Mouse (Mus musculus) erythroid progenitor cell, adult 5-6 weeks (primary cell): Measurements from ENCODE around the gene Ykt6. TPM values are rescaled to one million over a fixed set of nuclear protein-coding genes. Genes with fewer than 3 reads are reported as not detected.

Experiments
- ATAC-seq: replicated peaks from 2 replicates; pipeline ENCODE4 v1.8.0; 2016; ENCODE audit warnings: moderate number of reproducible peaks, mild to moderate bottlenecking, moderate TSS enrichment, inconsistent platforms; ENCODE audit not compliant: poor library complexity, low FRiP score, severe bottlenecking
- total RNA-seq, 2 experiments: library from RNA; stranded (forward) in 1 of 2; stranded (reverse) in 1 of 2; fragments of 150-400 nt in 1 of 2; fragments of 186-747, 209-891 nt in 1 of 2; gene quantifications; 2 replicates each; pipeline versions ENCODE4 v1.2.3 to v1.2.4; 2015 to 2017; ENCODE audit warnings: low replicate concordance in 2 of 2

The Ykt6 gene
- total RNA-seq, 2 experiments from 2014 or later: 10.6 to 10.9 TPM

DNA sequence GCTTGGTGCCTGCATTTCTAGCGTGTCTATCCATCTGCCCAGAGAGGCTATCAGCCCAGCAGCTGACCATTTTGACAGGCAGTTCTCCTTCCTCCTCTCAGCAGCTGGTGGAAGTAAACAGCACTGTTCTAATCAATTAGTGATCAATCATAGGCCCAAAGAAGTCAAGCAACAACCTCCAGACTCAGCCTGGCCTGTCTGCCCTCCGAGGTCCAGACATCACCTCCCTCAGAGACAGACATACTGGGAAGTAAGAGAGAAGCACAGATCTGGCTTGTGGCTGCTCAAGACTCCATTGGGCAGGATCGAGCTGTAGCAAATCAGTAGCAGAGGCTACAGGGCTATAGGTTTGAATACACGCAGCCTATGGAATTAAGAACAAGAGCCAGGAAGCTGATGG, 7.7 kb upstream of the Ykt6 start:
- no peak for ATAC-seq

DNA sequence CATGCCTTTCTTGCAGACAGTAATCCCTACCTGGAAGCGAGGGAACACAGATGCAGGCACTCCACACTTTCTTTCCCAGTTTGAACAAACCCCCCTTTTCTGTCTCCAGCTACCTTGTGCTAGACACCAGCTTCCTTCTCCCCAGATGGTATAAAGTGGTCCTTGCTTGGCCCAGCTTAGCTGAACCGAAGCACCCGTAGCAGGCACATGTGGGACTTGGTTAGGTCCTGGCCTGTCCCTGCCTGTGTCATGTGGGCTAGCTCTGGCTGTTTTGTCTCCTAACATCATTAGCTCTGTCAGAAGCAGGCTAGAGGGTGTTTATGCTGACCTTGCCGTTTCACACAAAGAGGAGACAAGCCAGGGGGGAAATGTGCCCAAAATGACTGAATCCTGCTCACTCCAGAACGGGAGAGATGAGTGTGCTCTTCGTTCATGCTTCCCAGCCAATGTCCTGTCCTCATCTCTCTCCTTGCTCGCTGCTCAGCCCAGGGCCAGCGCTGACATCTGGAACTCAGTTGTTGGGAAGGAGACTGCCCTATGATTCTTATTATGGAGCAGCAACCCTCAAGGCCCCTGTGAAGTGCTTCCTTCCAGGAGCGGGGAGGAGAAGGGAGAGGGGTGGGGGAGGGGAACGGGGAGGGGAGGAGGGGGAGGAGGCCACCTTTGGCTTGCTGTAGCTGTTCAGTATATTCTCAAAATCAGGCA, 6.8 kb upstream of the Ykt6 start:
- ATAC-seq: no peak

DNA sequence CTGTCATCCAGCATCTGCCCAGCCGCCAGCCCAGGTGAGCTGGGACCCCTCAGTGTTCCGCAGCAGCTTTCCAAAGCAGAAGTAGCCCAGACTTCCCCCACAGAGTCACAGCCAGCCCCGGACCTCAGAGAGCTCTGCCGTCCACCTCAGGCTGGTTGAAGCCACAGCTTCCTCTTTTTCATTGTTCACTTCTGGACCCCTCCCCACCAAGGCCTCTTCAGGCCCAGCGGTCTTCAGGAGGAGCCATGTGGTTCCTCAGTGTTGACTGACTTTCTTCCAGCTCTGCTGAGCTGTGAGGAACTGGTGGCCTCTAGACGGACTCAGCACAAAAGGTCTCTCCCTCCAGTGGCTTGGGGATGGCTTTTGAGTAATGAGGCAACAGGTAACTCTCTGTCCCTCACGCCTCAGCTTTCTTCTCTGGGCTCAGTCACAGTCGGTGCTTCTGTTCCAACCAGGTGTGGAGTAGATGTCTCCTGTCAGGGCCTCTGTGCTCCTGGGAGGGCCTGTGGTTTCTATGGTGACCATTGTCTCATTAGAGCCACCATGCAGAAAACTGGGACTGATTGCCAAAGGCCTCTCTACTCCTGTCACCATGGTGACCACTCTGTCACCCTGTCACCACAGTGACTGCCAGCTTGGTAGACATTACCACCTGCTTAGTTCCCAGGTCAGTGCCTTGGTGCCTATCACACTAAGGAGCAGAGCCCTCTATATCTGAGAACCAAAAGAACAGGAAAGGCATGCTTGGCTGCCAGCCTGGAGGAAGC, 5.7 kb upstream of the Ykt6 start, which contains the start of gene Gck:
TSS of gene Gck (minus strand) at position 496 of the 767 bp plus-strand sequence.
- ATAC-seq: no peak

DNA sequence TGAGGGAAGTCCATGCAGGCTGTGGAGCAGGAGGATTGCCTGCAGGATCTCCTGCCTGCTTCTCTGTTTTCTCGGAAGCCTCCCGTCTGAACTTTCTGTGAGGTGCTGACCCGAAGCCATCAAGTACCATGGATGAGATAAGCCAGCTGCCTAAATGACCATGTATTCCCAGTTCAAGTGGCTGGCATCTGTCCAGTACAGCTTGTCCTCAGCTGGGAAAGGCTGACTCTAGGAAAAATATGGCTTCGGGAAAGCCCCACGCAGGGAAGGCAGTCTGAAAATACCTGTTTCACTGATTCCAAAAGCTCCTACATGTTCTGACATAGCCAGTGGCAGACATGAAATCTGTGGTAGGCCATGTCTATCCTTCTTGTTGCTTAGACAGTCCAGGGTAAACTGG, 3.0 kb upstream of the Ykt6 start:
- ATAC-seq: no peak

DNA sequence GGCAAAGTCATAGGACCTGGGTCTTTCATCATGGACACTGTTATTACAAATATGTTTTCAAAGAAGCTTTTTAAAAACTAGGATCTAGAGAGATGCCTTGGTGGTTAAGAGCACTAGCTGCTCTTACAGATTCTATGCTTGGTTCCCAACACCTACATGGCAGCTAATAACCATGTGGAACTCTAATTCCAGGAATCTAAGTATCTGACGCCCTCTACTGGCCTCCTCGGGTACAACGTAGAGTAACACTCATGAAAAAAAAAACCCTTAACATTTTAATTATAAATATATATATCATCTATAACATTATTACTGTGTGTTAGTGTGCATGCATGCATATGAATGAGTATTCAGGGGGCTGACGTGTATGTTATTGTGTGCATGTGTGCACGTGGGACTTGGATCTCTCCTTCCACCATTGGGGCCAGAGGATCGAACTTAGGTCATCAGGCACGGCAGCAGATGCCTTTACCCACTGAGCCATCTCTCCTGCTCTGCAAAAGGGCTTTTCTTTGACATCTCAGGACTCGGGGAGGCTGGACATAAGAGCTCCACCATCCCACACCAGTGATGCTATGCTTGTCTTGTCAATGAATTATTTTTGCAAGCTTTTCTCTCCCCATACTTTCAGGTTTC, 2.2 kb upstream of the Ykt6 start:
- ATAC-seq: no peak

DNA sequence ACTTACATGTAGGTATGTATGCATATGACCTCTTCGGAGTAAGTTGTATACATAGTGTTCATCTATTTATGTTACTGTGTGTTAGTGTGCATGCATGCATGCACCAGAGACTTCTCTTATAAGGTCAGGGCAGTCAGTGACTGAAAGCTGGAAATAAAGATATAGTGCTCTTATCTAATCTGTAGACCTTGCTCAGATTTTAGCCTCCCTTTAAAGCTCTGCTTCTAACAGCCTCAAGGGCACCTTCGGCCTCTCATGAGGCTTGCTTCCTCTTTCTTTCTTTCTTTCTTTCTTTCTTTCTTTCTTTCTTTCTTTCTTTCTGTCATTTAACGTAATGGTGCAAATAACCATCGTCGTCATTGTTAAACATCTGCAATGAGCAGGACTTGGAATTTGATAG, 1.1 kb upstream of the Ykt6 start:
- no peak for ATAC-seq

DNA sequence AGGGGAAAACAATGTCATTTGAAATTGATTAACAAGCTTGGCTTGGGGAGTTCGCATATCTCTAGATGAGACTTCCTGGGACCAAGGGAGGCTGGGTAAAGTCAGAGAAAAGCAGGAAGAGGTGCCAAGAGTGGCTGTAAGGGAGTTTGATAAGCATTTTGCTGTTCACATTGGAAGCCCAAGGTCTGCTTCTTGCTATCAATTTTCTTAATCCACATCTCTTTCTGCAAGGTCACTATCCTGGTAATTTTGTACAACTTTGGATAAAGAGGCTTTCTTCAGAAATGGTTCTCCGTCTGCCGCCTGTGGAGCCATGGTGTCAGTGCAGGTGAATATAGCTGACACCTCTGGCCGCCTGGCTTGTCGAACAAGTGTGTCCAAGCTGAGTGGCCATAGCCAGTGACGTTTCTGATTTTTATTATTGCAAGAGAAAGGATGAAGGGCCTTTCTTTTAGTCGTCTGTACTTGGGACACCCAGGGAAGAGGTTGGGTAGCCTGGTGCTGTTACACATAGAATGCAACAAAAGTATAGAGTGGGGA, 458 bp upstream of the Ykt6 start:
- peak; percentile 60 for ATAC-seq

DNA sequence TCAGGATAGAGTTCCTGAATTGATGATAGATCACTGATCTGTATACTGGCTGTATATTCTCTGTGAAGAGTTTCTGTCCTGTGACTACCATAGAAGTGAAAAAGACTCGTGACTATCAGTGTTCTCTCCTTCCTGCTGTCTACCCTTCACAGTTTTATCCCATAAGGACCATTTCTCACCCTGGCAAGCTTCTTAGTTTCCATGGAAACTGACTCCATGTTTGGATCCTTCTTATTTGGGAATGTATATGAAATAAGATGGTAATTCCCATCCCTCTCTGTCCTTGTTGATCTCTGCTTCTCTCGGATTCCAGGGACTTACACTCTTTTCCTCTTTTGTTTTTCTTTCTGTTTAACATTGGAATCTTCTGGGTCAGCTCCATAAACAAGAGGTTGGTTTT, 4.6 kb downstream of the Ykt6 start:
- no peak for ATAC-seq

DNA sequence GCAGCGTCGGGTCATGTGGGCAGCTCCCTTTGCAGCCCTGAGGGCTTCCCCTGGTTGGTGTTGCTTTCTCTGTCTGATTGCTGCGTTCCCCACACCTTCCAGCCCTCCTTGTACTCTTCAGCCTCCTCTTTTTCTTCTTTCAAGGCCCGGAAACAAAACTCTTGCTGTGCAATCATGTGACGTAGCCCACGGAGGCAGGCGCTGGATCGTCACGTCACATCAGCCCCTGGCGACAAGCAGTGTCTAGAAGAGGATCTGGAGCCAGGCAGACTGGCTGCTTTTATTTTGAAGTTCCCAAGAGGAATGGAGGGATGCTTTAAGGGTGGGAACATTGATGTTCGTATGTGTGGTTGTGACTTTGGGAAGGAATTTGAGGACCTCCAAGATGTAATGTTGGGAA, 10.4 kb downstream of the Ykt6 start:
- ATAC-seq: no peak

DNA sequence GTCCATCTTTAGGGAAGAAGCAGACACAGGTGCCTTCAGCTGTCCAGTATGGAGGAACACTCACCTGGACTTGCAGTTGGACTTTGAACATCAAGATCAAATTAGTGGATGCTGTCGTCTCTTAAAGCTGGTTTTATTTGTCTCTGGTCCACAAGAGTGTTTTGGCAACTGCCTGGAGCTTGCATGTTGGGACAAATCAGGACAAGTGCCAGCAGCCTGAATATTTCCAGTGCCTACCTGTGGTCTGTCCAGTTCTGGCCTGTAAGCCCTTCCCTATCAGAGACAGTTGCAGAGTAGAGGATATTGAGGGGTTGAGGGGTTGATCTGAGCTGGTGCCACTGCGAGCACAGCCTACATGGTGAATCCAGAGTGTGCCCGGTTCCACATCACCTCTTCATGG, 11.3 kb downstream of the Ykt6 start:
- ATAC-seq: no peak

DNA sequence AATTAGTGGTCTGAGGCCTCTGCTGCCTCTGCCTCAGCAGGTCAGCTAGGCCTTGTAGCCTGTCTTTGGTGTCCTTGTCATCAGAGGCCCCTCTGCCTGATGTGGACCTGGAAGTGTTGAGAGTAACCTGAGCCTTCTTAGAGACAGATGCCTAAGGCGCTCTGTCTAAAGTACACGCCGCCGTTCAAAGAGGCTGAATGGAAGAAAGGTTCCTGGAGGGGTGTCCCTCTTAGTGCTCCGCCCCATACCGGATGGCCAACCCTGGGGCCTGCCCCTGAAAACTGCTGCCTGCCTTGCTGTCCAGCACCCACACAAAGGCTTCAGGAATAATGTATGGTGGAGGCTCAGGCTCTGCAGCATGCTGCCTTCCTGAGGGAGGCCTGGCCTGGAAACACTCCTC, 12.7 kb downstream of the Ykt6 start:
- no peak for ATAC-seq

DNA sequence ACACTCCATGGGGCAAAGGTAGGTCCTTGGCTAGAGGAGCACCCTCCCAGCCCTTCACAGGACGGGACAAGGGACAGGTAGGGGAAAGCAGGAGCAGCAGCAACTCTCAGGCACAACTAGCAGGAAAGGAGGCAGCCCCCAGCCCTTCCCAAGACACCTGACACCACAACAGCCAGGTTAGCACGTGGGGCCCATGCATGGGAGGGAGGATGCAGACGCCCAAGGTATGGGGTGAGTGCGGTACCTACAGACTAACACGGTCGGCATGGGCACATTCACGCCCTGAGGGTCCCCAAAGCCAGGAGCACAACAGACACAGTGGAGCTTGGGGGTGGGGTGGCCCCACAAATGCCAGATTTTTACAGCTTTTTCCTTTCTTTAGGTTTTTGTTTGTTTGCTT, 15.7 kb downstream of the Ykt6 start:
- no peak for ATAC-seq

DNA sequence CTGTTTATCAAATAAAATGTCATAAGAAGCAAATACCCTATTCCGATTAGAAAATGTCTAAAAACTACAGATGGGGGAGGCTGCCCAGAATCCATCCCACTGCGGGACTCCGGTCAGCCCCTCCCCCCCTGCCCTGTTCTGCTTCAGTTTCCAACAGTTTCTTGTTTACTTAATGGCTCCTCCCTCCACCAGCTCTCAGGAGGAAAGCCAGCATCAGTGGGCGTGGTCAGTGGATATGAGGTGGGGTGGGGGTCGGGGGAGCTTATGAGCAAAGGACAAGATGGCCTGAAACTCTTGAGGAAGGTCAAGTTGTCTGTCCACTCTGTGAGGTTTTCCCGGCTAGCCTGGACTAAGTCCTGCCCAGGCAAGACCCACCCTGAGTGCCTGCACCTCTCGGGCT, 17.7 kb downstream of the Ykt6 start:
- ATAC-seq: no peak

DNA sequence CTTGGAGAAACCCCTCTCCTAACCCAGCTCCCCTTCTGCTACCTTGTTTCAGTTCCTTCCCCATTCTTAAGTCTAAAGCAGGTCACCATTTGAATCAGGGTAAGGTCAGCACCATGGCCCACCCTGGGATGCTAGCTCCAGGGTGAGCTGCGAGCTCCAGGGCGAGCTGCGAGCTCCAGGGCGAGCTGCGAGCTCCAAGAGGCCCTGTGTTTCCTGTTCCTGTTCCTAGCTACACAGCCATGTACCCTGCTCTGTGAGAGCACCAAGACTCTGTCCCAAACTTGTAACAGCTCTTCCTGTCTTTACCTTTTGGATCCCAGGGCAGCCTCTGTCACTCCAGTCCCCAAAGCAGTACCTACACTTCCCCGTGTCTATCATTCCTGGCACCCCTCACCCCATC, 18.6 kb downstream of the Ykt6 start:
- ATAC-seq: no peak

DNA sequence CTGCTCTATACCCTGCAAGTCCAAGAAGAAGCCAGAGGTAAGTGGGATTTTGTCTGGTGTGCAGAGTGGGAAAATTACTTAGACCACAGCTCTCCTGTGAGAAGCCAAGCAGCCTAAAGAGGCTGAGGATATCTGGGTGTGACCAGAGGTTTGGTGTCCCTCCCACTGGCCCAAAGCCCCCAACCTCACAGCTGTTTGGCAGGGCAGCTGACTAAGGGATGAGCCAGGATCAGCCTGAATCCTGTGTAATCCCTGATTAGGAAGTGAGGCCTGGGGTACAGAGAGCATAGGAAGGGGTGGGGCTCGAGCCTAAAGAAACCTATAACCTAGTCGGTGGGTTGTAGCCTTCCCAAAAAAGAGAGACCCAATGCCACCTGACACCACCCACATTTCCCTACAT, 19.6 kb downstream of the Ykt6 start:
- ATAC-seq: no peak

DNA sequence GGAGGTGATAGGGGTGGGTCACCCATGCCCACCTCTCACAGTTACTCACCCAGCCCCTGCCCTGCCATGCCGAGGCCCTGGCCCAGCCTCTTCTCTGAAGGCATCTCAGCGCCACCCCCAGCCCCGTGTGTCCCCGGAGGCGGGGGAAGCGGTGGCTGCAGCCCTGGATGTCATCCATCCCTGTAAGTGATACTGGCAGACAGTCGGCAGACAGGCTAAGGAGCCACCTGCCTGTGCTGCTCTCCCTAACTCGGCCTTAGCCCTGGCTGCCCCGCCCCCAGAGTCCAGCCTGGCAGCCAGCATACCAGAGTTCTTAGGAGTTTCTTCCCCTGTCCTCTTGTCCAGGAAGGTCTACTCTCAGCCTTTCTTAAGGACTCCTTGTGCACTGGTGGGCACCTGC, 20.6 kb downstream of the Ykt6 start:
- ATAC-seq: no peak

DNA sequence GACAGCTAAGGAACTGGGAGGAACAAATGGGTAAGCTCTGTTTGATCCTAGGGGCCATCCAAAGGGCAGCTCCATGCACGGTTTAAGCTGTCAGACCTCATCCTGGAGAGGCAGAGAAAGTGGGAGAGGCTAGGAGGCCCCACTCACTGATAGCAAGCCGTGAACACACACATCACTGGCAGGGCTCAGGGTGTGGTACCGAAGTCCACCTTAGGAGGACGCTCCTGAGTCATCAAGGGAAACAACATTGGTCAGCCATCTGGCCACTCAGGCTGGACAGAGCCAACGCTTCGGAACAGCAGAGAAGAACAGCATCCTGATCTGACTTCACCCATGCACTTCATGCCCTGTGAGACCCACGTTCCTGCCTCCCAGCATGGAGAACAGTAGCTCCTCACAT, 23.6 kb downstream of the Ykt6 start:
- no peak for ATAC-seq

DNA sequence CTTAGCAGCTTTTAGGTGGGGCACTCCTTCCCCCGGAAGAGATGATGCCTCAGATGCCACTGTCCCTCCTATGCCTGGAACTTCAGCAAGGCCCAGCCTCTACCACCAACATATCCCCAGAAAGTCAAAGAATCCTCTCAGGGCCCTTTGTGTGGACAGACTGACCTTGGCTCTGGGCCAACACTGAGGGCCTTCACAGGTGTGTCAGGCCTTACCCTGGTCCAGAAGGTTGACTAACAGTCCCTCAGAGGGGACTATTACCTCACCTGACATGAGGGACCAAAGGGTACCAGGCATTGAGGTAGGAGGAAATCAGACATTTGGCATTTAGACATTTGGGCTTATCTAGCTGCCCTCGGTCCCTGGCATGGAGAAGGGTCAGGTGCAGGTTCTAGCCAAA, 24.6 kb downstream of the Ykt6 start:
- ATAC-seq: no peak

DNA sequence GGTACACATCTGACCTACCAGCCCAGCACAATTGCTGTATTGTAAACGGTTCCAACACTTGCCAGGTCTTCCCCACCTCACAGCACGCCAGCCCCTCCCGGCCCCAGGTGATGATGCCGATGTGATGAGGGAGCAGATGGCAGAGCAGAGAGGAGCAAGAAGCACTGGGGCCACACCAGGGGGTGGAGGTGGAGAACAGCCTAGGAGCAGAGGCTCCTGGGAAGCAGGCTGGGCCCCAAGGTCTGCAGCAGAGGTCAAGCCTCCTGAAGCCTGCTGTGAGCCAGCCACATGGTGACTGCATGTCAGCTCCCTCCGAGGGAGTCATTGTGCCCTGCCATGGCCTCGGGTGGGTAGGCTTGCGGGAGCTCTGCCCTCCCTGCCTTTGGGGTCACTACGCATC, 25.1 kb downstream of the Ykt6 start:
- no peak for ATAC-seq

DNA sequence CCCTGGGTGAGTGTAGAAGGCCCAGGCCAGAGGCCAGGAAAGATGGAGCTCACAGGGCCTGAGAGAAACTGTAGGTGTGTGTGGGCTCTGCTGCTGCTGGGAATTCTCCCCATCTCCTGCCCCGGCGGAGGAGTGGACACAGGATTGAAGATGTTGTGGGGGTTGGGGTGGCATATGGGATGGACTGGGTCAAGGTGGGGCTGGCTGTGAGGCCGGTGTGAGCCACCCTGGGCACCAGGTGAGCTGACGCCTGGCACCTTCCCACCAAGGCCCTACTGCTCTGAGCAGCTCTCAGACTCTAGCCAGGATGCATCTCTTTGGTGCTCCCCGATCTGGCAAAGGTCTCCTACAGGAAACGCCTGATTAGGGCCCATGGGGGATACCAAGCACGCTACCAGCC, 25.8 kb downstream of the Ykt6 start:
- no peak for ATAC-seq

DNA sequence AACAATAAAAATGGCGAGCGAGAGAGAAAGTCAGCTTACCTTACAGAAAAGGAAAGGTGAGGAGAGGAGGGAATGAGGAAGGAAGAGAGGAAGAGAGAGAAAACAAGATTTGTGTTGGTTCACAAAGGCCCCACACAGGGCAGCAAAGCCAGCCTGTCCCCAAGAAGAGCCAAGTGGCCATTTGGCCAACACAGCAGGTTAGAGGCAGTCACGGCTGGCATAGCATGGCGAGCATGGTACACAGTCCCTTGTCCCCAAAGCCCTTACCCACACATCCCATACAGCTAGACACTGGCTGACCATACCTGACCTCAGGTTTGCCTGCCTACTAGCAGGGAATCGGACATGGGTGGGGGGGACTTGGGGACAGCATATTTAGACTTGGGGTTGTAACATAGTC, 28.1 kb downstream of the Ykt6 start:
- no peak for ATAC-seq
